Mouse (Mus musculus) spleen, postnatal 10 days (tissue): Measurements from ENCODE around the gene Gm11042.

Source experiments
- DNase-seq, 2 experiments: peaks; one replicate each; pipeline ENCODE4 v3.0.0; 2021 to 2022; ENCODE audit warnings: low spot score in 2 of 2

Gm11042 gene

GRCm38 (mm10) chr12:74316344-74316973 is at the start of gene Gm11042:
TSS of gene Gm11042 (minus strand) at chr12:74316394.
- no peak for DNase-seq

DNA sequence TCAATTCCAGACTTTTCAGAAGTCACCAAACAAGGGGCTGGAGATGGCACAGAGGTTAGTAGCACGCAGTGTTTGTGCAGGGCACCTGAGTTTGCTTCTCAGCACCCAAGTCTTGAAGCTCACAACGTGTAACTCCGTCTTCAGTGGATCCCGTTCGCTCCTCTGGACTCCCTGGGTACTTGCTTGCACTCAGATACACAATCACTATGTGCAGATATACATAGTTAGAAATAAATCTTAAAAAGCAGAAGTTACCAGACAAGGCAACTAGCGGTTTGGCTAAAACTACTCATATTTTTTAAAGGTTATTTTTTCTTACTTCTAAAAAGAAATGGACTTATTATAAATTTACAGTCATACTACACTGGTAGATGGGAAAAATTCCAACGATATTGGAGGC is 48.3 kb upstream of the Gm11042 start:
- no peak for DNase-seq

DNA sequence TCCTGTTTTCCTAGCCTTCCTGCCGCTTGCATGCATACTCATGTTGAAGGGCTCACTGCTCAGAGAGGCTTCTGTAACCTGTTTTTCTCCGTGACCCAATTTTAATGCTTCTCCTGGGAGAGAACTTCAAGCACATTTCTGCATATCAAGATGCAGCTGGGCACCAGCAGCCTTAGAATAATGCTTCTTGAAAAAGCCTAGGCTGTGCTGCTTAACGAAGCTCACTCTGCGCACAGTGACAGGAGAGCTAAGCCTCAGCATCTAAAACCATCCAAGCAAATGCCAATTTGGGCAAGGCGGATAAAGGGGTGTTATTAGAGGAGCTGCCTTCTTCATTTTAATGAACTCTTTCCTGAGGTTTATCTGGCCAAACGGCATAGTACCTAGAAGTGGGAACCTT is 46.9 kb upstream of the Gm11042 start:
- no peak for DNase-seq

- DNase-seq = no peak
Observed at GRCm38 (mm10) chr12:74362453-74362852, 46.3 kb upstream of the Gm11042 start.

DNA sequence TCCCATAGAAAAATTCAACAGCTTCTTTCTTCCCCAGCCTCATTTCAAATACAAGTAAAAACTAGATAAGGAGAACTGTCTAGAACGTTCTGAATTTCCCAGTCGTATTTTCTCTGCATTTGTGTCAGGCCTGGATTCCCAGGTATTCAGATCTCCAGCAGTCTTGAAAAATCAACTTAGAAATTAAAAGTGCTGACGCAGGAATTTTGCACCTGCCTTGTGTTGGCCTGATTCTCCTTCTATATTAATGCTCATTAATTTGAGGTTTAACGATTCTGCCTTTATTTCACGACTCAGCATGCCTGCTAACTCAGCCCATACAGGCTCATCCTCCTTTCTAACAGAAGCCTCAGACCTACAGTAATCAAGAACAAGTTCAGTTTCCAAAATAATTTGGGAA is 43.6 kb upstream of the Gm11042 start:
- no peak for DNase-seq

DNA sequence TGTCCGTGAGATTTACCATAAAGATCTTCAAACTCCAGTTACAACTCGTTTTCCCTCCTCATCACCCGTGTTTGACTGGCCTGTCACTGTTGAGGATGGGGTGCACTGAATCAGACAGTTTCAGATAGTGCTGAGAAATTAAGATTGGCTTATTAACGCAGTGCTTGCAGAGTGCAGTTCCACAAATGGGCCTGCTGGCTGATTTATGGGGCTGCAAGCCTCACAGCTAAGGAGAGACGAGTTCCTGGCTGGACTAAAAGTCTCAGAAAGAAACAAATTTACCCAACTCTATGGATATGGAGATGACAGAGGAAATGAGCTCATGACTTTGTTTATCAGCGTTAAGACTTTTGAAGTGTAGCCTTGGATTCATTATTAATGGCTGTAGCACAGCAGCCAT is 41.6 kb upstream of the Gm11042 start:
- DNase-seq = no peak

DNA sequence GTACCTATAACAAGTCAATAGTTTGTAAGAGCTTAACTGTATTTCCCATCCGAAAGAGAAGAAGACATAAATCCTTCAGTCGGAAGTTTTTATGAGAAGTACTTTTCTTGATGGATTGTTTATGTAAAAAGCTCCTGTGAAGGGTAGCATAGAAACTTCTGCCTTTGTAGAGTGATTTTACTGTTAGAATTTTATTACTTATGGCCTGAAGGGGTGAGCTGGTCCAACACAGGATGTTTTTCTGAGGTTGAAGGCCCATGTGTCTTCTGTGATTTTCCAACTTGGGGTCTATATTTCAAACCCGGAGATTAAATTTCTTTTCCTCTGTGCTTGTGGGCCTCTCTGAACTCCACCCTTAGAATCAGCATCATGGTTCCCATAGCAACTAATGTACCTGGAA is 26.5 kb upstream of the Gm11042 start:
- no peak for DNase-seq

DNA sequence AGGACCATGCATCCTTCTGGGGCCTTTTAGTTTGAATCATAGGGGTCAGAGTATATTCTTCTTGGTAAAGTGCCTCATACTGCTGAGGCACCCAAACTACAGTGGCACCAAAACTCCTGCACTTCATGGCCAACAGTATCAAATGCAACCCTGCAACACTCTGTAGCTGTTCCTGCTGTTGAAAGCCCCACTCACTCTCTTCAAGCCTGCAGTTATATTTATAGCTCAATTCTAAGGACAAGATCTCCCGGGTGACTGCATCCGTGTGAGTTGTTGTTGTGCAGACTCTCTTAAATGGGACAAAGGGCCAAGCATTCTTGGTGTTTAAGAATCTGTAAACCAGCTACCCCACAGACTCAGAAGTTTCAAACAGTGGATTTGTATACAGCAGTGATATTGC is 23.9 kb upstream of the Gm11042 start:
- no peak for DNase-seq

GRCm38 (mm10) chr12:74333706-74334105 is 17.5 kb upstream of the Gm11042 start:
- no peak for DNase-seq

- peak in 1 of 2 experiments; percentile 59 for DNase-seq
Observed at GRCm38 (mm10) chr12:74333016-74333415, 16.8 kb upstream of the Gm11042 start.

DNA sequence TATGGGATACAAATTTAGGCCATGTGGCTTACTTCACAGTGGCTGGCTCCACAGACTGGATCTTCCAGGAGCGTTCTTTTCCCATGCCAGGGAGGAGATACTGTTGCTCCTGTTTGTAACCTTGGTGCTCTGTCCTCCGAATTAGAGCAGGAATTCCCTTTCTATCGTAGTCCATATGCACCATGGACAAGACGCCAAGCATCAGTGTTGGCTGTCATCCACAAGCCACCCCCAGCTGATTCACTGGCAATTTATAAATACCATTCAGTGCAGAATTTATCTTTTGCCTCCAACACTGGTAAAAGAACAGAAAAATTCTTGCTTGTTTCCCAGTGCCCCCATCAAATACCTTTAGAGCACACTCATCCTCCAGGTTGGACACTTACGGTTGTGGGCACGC is 13.6 kb upstream of the Gm11042 start:
- DNase-seq = no peak

DNA sequence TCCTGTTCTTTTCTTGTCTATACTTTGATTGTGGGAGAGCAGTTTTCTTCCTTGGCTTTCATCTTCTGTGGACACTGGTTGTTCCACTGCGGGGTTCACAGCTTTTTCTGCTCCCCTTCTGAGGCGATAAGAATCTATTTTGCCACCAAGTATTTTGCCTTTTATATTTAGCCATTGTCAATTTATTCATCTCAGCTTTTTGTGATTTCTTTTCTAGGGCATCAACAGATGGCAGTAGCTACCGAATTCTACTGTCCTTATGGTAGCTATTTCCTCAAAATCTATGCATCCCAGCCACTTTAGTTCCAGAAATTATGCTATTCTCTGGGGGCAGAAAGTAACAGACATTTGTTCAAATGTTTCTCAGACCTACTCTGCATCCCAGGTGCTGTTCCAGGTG is 10.4 kb upstream of the Gm11042 start:
- DNase-seq = no peak

- DNase-seq = no peak
Observed at GRCm38 (mm10) chr12:74321981-74322380, 5.8 kb upstream of the Gm11042 start.

GRCm38 (mm10) chr12:74320318-74320717 is 4.1 kb upstream of the Gm11042 start:
- DNase-seq = peak; percentile 16 to 62

DNA sequence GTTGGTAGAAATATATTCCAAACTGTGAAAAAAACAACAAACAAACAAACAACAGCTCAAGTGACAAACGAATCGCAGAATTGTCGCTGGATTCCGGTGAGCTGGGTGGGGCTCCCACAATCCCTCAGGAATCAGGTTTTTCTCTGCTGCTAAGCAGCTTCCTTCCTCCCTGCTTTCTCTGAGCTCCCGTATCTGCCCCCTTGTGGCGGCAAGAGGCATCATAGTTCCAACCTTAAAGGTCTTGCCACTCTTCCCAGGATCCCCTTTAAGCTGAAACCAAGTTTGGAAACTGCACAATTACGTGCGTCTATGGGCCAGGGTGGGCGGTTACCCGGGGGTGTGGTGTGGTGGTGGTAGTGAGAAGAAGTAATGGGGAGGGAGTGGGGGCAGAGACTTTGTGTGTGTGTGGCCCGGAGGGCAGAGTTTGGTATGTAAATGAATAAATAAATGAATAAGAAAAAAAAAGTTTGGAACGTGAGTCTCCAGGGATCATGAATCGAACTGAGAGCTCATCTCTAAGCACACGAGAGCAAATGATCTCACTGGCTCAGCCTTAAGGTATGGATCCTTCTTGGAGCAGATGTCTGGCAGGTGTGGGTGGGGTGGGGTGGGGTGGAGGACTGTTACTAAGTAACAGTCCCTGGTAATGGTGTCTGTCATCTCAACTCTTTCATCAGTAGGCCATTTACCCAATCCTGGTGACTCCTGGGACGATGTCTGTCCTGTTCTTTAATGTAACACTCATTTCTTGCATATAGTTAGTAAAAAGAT is 980 bp upstream of the Gm11042 start:
- DNase-seq = peak in 1 of 2 experiments; percentile 40

GRCm38 (mm10) chr12:74315221-74315620 is 973 bp downstream of the Gm11042 start:
- no peak for DNase-seq

- DNase-seq = no peak
Observed at GRCm38 (mm10) chr12:74312611-74313010, 3.6 kb downstream of the Gm11042 start.

- DNase-seq = no peak
Observed at GRCm38 (mm10) chr12:74303418-74304294, 12.5 kb downstream of the Gm11042 start.

DNA sequence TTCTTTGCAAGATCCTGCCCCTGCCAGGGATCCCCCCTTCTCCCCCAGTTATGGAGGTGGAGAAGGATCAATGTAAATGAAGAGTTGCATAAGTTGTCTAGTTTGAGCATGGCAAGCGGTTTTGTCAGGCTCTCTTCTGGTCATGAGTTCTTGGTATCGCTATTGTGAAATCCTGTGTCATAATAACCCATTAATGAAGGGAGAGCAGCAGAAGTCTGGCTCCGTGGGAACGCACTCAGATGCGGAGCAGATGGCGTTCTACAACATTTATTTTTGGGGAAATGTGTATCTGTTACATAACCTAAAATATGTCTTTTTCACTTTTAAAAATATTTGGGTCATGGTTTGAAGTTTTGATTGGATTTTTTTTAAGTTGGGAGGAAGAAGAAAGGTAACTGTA is 14.6 kb downstream of the Gm11042 start:
- no peak for DNase-seq

- DNase-seq = no peak
Observed at GRCm38 (mm10) chr12:74296374-74296773, 19.8 kb downstream of the Gm11042 start.

- DNase-seq = no peak
Observed at GRCm38 (mm10) chr12:74293624-74294023, 22.6 kb downstream of the Gm11042 start.

GRCm38 (mm10) chr12:74290983-74291382 is 25.2 kb downstream of the Gm11042 start:
- DNase-seq = no peak

DNA sequence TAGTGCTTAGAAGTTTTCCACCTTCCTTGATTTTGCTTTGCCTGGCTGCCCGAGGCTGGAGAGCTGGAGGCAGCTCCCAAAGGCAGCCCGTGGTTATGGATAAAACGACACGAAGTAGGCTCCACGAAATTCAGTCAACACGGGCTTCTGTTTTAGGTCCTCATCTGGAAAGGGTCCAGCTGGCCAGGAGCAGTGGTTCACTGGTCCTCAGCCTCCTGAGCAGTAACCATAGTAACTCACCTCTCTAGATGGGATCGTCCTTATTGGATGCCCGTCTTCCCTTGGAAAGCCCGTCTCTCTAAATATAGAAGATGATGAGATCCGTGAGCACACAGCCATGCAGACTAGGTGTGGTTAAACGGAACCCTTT is 31.5 kb downstream of the Gm11042 start:
- no peak for DNase-seq
